Mouse (Mus musculus) kidney, postnatal 0 days (tissue): ENCODE data around the gene Ctsc. TPM values are rescaled to one million over a fixed set of nuclear protein-coding genes. Genes with fewer than 3 reads are reported as not detected.
A peak's percentile ranks its signal among the peaks of the same experiment; 100 is the strongest.

ENCODE experiments used
- ATAC-seq: fragments of 200-750 bp; cut with Nextera tagmentation; replicated peaks from 2 replicates; pipeline ENCODE4 v1.8.0; 2017; ENCODE audit warnings: low read depth, moderate number of reproducible peaks, moderate TSS enrichment, moderate library complexity; ENCODE audit not compliant: low FRiP score
- DNase-seq: peaks from one replicate; pipeline ENCODE4 v3.0.0-alpha.2; 2016; ENCODE audit warnings: low spot score
- H3K27ac ChIP-seq: fragments of 300-500 bp; sonication (generic); 2 replicates; pipeline ENCODE4 v1.5.1; 2014; ENCODE audit warnings: mild to moderate bottlenecking
- H3K27me3 ChIP-seq: fragments of 300-500 bp; sonication (generic); 2 replicates; pipeline ENCODE4 v1.6.1; 2014; ENCODE audit warnings: low read length, mixed read lengths; ENCODE audit not compliant: insufficient read depth
- H3K36me3 ChIP-seq: fragments of 300-500 bp; sonication (generic); 2 replicates; pipeline ENCODE4 v1.6.1; 2014; ENCODE audit warnings: low read length, mixed read lengths; ENCODE audit not compliant: insufficient read depth
- H3K4me1 ChIP-seq: fragments of 300-500 bp; sonication (generic); replicated peaks from 2 replicates; pipeline ENCODE4 v1.6.1; 2014; ENCODE audit warnings: antibody characterized with exemption, low read length, mixed read lengths; ENCODE audit not compliant: insufficient read depth
- H3K4me2 ChIP-seq: fragments of 300-500 bp; sonication (generic); 2 replicates; pipeline ENCODE4 v1.6.1; 2014; ENCODE audit warnings: mild to moderate bottlenecking, low read length, moderate library complexity, mixed read lengths
- H3K4me3 ChIP-seq: fragments of 300-500 bp; sonication (generic); replicated peaks from 2 replicates; pipeline ENCODE4 v1.5.1; 2014; ENCODE audit warnings: low read depth, low read length
- H3K9ac ChIP-seq: fragments of 300-500 bp; sonication (generic); 2 replicates; pipeline ENCODE4 v1.6.1; 2014; ENCODE audit warnings: low read depth, low read length
- H3K9me3 ChIP-seq: fragments of 300-500 bp; sonication (generic); replicated peaks from 2 replicates; pipeline ENCODE4 v1.6.1; 2016; ENCODE audit warnings: low read length, inconsistent platforms, mixed read lengths
- CTCF ChIP-seq: IDR thresholded peaks from 2 replicates; pipeline ENCODE4 v1.5.1; 2016; ENCODE audit warnings: antibody characterized with exemption, low read depth, mild to moderate bottlenecking, moderate library complexity
- WGBS: fragments of 180-500 bp; shearing (Covaris S2); extraction: QIAGEN DNeasy Blood & Tissue Kit; methylation state at CpG from one replicate; pipeline ENCODE4 v1.1.7; 2014; 5-methylcytosine and 5-hydroxymethylcytosine counted together
- polyA plus RNA-seq: library from polyadenylated mRNA; unstranded; fragments of >200 nt; fragmentation: Nextera tagmentation; extraction: Ambion mirVana; gene quantifications from 2 replicates; pipeline ENCODE4 v1.2.1, GENCODE M21; 2015

The Ctsc gene
- polyA plus RNA-seq, 1 experiment from 2014 or later, result 48.0 TPM

DNA sequence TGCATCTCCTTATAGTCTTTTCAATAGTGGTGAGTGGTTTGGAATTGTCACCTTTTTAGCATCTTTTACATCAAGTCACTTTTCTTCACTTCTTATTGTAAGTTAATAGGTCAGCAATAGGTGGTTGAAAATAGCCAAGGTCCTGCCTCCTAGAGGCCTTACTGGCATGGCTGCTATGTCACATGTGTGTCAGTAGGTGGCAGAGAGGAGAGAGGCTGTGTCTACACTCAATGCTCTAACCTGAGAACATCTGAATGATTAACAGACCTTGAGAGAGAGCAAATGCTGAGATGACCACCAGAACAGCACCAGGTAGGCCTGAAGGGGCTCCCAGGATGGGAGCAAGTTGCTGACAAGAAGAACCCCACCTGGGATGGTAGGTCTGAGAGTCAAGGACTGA is 65.9 kb downstream of the Ctsc start:
- 0 out of 2 replicates have a peak, but pooled peaks have one; percentile 61 for ATAC-seq
- Histone ChIP-seq H3K36me3 (no peaks in the 10 kb centered on the region), H3K4me2 (no peak overlapping the region), H3K27ac (no peak overlapping the region), H3K9me3 (no peaks in the 10 kb centered on the region), H3K4me1 (no peaks in the 10 kb centered on the region), H3K27me3 (no peaks in the 10 kb centered on the region), H3K4me3 (no peak overlapping the region), H3K9ac (no peak overlapping the region)
- peak; percentile 9 for DNase-seq
- peak; percentile 79 for TF ChIP-seq CTCF

DNA sequence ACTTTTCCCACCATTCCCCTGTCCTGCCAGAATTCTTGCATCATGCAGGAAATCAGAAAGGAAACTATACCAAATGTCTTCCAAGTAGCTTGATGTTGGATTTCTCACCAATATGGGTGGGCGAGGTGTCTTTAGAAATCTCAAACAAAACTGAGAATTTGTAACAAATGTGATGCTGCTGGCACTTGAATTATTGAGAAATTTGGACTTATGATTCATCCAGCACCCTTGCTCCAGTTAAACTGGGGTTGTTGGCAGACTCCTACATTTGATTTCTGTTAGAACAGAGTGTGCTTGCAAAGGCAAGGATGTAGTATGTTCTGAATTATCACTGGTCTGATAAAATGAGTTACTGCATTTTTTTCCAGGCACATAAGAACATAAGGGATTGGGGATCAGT is 68.2 kb downstream of the Ctsc start:
- TF ChIP-seq CTCF, result no peak
- H3K27ac ChIP-seq, result no peak overlapping the region
- no peak overlapping the region for H3K4me2 ChIP-seq
- H3K9ac ChIP-seq, result no peak overlapping the region
- WGBS, result 91% methylated on average over 1 of the region's 1 CpGs
- H3K4me3 ChIP-seq, result no peak overlapping the region
- H3K36me3 ChIP-seq, result no peaks in the 10 kb centered on the region
- H3K27me3 ChIP-seq, result no peaks in the 10 kb centered on the region
- no peak for DNase-seq
- H3K9me3 ChIP-seq, result no peaks in the 10 kb centered on the region
- no peaks in the 10 kb centered on the region for H3K4me1 ChIP-seq
- no peak for ATAC-seq

DNA sequence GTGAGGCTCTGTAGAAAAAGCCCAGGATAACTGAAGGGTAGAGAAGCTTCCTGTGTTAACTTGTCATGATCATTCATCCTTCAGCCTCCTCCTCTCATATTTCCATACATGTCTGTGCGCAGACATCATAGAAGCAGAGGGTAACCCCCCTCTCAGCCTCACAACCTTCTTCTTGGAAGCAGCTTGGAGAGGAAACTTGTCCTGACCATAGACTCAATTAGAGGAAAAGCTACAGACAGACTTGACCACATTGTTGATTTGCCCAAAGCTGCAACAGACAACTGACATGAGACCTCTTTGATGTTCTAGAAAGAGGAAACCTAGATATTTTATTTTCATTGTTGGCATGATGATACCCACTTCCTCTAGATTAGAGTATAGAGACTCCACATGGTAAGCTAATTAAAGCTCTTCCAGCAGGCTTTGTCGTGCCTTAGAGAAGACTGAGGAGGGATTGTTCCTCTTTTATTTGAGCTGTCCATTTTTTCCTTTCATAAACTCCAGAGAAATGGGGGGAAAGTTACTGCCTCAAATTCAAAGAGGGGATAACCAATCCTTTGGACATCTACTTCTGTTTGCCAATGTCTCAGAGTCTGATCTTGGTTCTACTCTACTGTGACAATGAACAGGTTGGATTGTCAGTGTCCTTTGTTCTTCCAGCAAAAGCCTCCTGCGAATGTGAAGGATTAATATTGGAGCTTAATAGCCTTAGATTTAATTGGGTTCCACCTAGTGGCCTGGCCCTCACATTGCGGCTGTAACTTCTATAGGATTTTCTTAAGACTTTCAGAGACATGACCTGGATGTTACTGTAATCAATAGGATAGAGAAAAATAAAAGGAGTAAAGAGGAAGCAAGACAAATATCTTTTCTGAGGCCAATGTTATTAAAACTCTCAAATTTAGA is 79.2 kb downstream of the Ctsc start:
- Histone ChIP-seq H3K4me2 (no peak overlapping the region), H3K4me1 (no peaks in the 10 kb centered on the region), H3K36me3 (no peaks in the 10 kb centered on the region), H3K27me3 (no peaks in the 10 kb centered on the region), H3K9ac (no peak overlapping the region), H3K4me3 (no peak overlapping the region), H3K9me3 (no peaks in the 10 kb centered on the region), H3K27ac (no peak overlapping the region)
- WGBS, result 39% methylated on average over 4 of the region's 4 CpGs
- peak; percentile 72 for DNase-seq
- peak; percentile 79 for TF ChIP-seq CTCF
- no peak for ATAC-seq

DNA sequence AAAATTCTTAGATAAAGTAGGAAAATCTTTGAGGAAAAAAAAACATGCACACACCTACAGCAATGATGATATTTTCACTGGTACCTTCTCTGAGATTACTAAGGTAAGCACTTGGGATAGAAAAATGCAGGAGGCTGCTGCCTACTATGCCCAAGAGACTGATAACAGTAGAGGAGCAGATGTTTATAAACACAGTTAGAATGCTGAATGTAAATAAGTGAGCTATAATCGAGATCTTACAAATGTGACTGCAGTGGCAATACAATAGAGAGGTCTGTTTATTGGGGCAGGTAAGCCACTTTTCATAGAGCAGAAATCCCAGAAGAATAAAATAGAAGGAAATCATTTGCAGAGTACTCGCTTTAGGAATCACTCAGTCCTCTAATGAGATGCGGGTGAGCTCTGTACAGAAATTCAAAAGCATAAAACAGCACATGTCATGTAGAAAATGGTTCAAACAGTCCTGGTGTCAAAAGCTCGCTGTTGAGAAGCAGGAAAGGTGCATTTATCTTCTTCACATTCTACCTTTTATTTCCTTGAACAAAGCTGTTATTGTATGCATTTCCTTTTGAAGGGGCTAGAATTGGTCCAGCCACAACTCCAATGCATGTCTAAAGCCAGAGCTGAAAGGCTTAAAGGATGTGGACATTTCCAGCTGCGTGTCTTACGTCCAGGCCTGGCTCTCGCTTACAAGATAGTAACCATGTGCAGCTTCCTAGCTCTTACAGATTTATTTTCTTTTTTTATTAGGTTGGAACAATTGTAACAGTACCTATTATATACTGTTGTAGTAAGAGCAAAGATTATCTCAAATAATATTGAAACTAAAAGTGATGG is 80.4 kb downstream of the Ctsc start:
- no peak overlapping the region for H3K4me3 ChIP-seq
- ATAC-seq (no peak), DNase-seq (no peak)
- H3K4me2 ChIP-seq, result no peak overlapping the region
- no peak for TF ChIP-seq CTCF
- H3K9ac ChIP-seq, result no peak overlapping the region
- no peaks in the 10 kb centered on the region for H3K27me3 ChIP-seq
- H3K27ac ChIP-seq, result no peak overlapping the region
- H3K36me3 ChIP-seq, result no peaks in the 10 kb centered on the region
- WGBS, result 75% methylated on average over 7 of the region's 7 CpGs
- H3K4me1 ChIP-seq, result no peaks in the 10 kb centered on the region
- H3K9me3 ChIP-seq, result no peaks in the 10 kb centered on the region

Other genes starting within 250 kb of the Ctsc start
- 7.6 and 8.3 TPM in 2 replicates for gene Rab38, start 152.2 kb downstream of the Ctsc start, polyA plus RNA-seq